Mouse (Mus musculus) ES-Bruce4 (cell line): ENCODE data around the gene Snx3.

Source experiments
- CTCF ChIP-seq: IDR thresholded peaks from one replicate; pipeline ENCODE4 v1.8.1; 2011; ENCODE audit warnings: low read depth, low read length
- EP300 ChIP-seq: IDR thresholded peaks from 2 replicates; pipeline ENCODE4 v1.6.1; 2011; ENCODE audit warnings: low read depth, low read length; ENCODE audit not compliant: insufficient read depth

DNA sequence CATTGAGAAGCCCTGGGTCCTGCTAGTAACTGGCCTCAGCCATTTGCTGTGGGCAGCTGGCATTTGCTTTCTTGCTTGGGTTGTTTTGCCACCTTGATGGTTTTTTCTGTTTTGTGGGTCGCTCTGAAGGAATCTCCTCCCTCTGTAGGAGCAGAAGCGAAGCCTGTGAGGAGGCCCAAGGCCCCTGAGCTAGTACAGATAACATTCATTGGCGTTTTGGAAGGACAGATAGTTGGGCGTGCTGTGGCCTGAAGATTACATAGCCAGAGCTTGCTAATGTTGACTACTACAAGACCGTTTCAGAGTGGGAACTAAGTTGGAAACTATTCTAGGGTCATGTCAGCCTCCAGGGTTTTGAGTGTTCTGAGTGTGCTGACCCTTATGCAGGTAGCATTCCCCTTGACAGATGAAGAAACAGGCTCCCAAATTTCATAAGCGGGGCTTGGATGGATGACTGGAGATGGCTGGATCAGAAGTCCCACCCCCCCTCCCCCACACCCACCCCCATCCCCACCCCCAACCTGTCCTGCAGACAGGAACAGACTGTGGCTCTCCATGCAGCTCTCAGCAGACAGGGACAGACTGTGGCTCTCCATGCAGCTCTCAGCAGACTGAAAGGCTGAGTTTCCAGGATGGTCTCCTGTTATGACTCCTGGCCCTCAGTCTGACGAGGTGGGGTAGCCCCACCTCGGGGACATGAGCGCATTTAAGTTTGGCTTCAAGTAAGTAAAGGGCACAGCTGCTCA is 35.9 kb downstream of the Snx3 start:
- TF ChIP-seq EP300 = no peak
- TF ChIP-seq CTCF = no peak
